Mouse (Mus musculus): ENCODE measurements around the gene Hnrnpa3.

- TF ChIP-seq CTCF (IDR thresholded peaks at IDR 0.05; ENCODE audit: extremely low read depth, insufficient read length, insufficient replicate concordance, low read depth, low read length) (no peak), POLR2A (IDR thresholded peaks at IDR 0.05; ENCODE audit: low read depth, low read length) (no peak)
Measured at GRCm38 (mm10) chr2:75614577-75614976, 44.5 kb upstream of the Hnrnpa3 start.
